Mouse (Mus musculus) forebrain, embryonic 14.5 days (tissue): ENCODE results near the gene Gm19965. TPM values are rescaled to one million over a fixed set of nuclear protein-coding genes. Genes with fewer than 3 reads are reported as not detected.

Source experiments
- ATAC-seq: fragments of 200-750 bp; cut with Nextera tagmentation; 2 replicates; pipeline ENCODE4 v1.8.0; 2017; ENCODE audit warnings: mild to moderate bottlenecking, moderate library complexity
- DNase-seq: peaks from one replicate; pipeline ENCODE4 v3.0.0-alpha.2; 2015; ENCODE audit warnings: low spot score
- H3K27ac ChIP-seq: fragments of 300-500 bp; sonication (generic); 2 replicates; pipeline ENCODE4 v1.5.1; 2014; ENCODE audit warnings: low read depth, mild to moderate bottlenecking, control low read depth, low read length, moderate library complexity
- H3K27me3 ChIP-seq: fragments of 300-500 bp; sonication (generic); replicated peaks from 2 replicates; pipeline ENCODE4 v1.6.1; 2014; ENCODE audit warnings: low read length, control low read depth, mixed read lengths; ENCODE audit not compliant: control insufficient read depth, insufficient read depth
- H3K36me3 ChIP-seq: fragments of 300-500 bp; sonication (generic); 2 replicates; pipeline ENCODE4 v1.6.1; 2014; ENCODE audit warnings: low read length, control low read depth; ENCODE audit not compliant: control insufficient read depth, insufficient read depth
- H3K4me1 ChIP-seq: fragments of 300-500 bp; sonication (generic); 2 replicates; pipeline ENCODE4 v1.6.1; 2014; ENCODE audit warnings: antibody characterized with exemption, low read length, control low read depth; ENCODE audit not compliant: control insufficient read depth, insufficient read depth
- H3K4me2 ChIP-seq: fragments of 300-500 bp; sonication (generic); 2 replicates; pipeline ENCODE4 v1.6.1; 2014; ENCODE audit warnings: mild to moderate bottlenecking, control low read depth, low read length
- H3K4me3 ChIP-seq: fragments of 300-500 bp; sonication (generic); 2 replicates; pipeline ENCODE4 v1.5.1; 2014; ENCODE audit warnings: low read depth, low read length, control low read depth
- H3K9ac ChIP-seq: fragments of 300-500 bp; sonication (generic); 2 replicates; pipeline ENCODE4 v1.6.1; 2014; ENCODE audit warnings: mild to moderate bottlenecking, low read length, control low read depth, moderate library complexity
- H3K9me3 ChIP-seq: fragments of 300-500 bp; sonication (generic); replicated peaks from 2 replicates; pipeline ENCODE4 v1.6.1; 2016; ENCODE audit warnings: low read length, control low read depth, mixed read lengths; ENCODE audit not compliant: control insufficient read depth
- WGBS: fragments of 180-500 bp; shearing (Covaris S2); extraction: QIAGEN DNeasy Blood & Tissue Kit; methylation state at CpG from one replicate; pipeline ENCODE4 v1.1.7; 2014; 5-methylcytosine and 5-hydroxymethylcytosine counted together
- polyA plus RNA-seq: library from polyadenylated mRNA; unstranded; fragments of >200 nt; fragmentation: Nextera tagmentation; extraction: Ambion mirVana; gene quantifications from 2 replicates; pipeline ENCODE4 v1.2.1, GENCODE M21; 2014

Gm19965 gene
- polyA plus RNA-seq, result not detected in 2 replicates

- no peaks in the 10 kb centered on the region for H3K36me3 ChIP-seq
- no peak for DNase-seq
- no peak within 1 kb of the TSS for H3K9ac ChIP-seq
- H3K27ac ChIP-seq, result no peak within 1 kb of the TSS
- no peaks in the 10 kb centered on the region for H3K4me1 ChIP-seq
- H3K4me3 ChIP-seq, result no peak within 1 kb of the TSS
- ATAC-seq, result no peak
- no peaks in the 10 kb centered on the region for H3K27me3 ChIP-seq
- no peak within 1 kb of the TSS for H3K4me2 ChIP-seq
- WGBS, result 85% methylated on average over 3 of the region's 3 CpGs
- H3K9me3 ChIP-seq, result no peaks in the 10 kb centered on the region
Observed at GRCm38 (mm10) chr1:116802683-116803082, at the start of gene Gm19965. Gene Gm19965 (plus strand): TSS chr1:116802983.

GRCm38 (mm10) chr1:116782471-116782989, 20.3 kb upstream of the Gm19965 start:
- Histone ChIP-seq H3K4me2 (no peak overlapping the region), H3K9me3 (no peaks in the 10 kb centered on the region), H3K4me1 (no peaks in the 10 kb centered on the region), H3K27me3 (no peaks in the 10 kb centered on the region), H3K4me3 (no peak overlapping the region), H3K27ac (no peak overlapping the region), H3K9ac (no peak overlapping the region), H3K36me3 (no peaks in the 10 kb centered on the region)
- DNase-seq, result peak; percentile 8
- ATAC-seq, result peak; percentile 34
- 83% methylated on average over 8 of the region's 8 CpGs for WGBS
